ENCODE assay signal across 9 mouse cellular contexts in the genomic region with DNA sequence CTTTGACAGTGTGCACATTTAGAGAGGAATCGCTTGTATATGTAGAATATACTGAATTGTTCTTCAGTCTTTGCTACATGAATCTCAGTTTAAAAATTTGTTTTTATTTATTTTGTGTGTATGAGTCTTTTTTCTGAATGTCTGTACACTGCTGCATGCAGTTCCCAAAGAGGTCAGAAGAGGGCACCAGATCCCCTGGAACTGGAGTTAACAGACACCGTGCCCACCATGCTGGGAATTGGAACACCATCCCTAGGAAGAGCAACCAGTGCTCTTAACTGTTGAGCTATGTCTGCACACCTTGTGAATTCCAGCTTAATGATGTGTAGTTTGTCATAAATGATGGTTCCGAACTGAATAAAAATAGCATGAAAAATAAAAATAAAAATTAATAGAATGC. TPM values are rescaled to one million over a fixed set of nuclear protein-coding genes. Genes with fewer than 3 reads are reported as not detected.
A peak's percentile ranks its signal among the peaks of the same experiment; 100 is the strongest.
DNase-seq lines count a peak whose midpoint lies in the region; ATAC-seq and TF ChIP-seq lines count a peak whose summit lies in the region.
"Had no signal": no experiment of that assay in that cellular context is flagged by ENCODE, and none has a peak within 500 bp of the region (broad histone marks: within the 10 kb centered on the region; RNA-seq: fewer than 3 reads in every experiment).

No protein-coding gene starts in this region.

- peak; percentile 75; the same call in 1 of the 2 replicates for TF ChIP-seq CTCF in brain, embryonic 14.5 days (IDR thresholded peaks at IDR 0.05; ENCODE audit: borderline replicate concordance, extremely low read depth, insufficient read depth, insufficient read length)
- peak; percentile 71 for TF ChIP-seq CTCF in midbrain, postnatal 0 days (IDR thresholded peaks at IDR 0.05)

- 0 out of 2 replicates have a peak, but pooled peaks have one; percentile 42 for ATAC-seq in forebrain, embryonic 11.5 days (replicated peaks; ENCODE audit: low FRiP score)
- no peak for ATAC-seq in forebrain, embryonic 15.5 days (replicated peaks)
- no peak for ATAC-seq in midbrain, embryonic 13.5 days
- no peak for ATAC-seq in midbrain, postnatal 0 days (ENCODE audit: low FRiP score)

- WGBS in forebrain, embryonic 11.5 days, result 57% methylated on average over 3 of the region's 3 CpGs
- 63% methylated on average over 3 of the region's 3 CpGs for WGBS in forebrain, embryonic 15.5 days
- WGBS in midbrain, embryonic 10.5 days, result 65% methylated on average over 3 of the region's 3 CpGs
- WGBS in midbrain, embryonic 13.5 days, result 65% methylated on average over 3 of the region's 3 CpGs
- WGBS in midbrain, postnatal 0 days, result 65% methylated on average over 3 of the region's 3 CpGs

- DNase-seq in forebrain, embryonic 11.5 days (ENCODE audit: low spot score), result peak; percentile 81
- peak; percentile 50 for DNase-seq in midbrain, embryonic 10.5 days (ENCODE audit: low spot score)
- DNase-seq in brain, embryonic 14.5 days (ENCODE audit: low read depth), result peak; percentile 49
- DNase-seq in gastrocnemius, postnatal 14 days, result peak; percentile 28
- DNase-seq in midbrain, postnatal 0 days (ENCODE audit: low spot score), result peak; percentile 46
- no peak for DNase-seq in urinary bladder, adult 2 months (ENCODE audit: low spot score)

- H3K4me1 ChIP-seq in forebrain, embryonic 11.5 days (replicated peaks; ENCODE audit: control insufficient read depth, insufficient read depth, low read length), result no peaks in the 10 kb centered on the region
- H3K4me1 ChIP-seq in forebrain, embryonic 15.5 days, result 0 out of 2 replicates have a peak, but pooled peaks cover 3% of the 10 kb centered on the region
- H3K4me1 ChIP-seq in midbrain, embryonic 10.5 days, result no peaks in the 10 kb centered on the region
- no peaks in the 10 kb centered on the region for H3K4me1 ChIP-seq in midbrain, embryonic 13.5 days (replicated peaks)
- H3K4me1 ChIP-seq in midbrain, postnatal 0 days (ENCODE audit: insufficient read depth, low read length), result no peaks in the 10 kb centered on the region

- no peak for TF ChIP-seq POLR2A in brain, embryonic 14.5 days (IDR thresholded peaks at IDR 0.05; ENCODE audit: borderline replicate concordance, extremely low read depth, insufficient read depth, insufficient read length, poor library complexity, severe bottlenecking)

- H3K27me3 ChIP-seq in forebrain, embryonic 11.5 days (ENCODE audit: control insufficient read depth, insufficient read depth, low read length), result no peaks in the 10 kb centered on the region
- no peaks in the 10 kb centered on the region for H3K27me3 ChIP-seq in forebrain, embryonic 15.5 days
- H3K27me3 ChIP-seq in midbrain, embryonic 10.5 days (ENCODE audit: low read depth, poor library complexity, severe bottlenecking), result no peaks in the 10 kb centered on the region
- no peaks in the 10 kb centered on the region for H3K27me3 ChIP-seq in midbrain, embryonic 13.5 days
- no peaks in the 10 kb centered on the region for H3K27me3 ChIP-seq in midbrain, postnatal 0 days (ENCODE audit: insufficient read depth, low read length)

- no peaks in the 10 kb centered on the region for H3K36me3 ChIP-seq in forebrain, embryonic 11.5 days (ENCODE audit: control insufficient read depth, insufficient read depth, low read length)
- H3K36me3 ChIP-seq in forebrain, embryonic 15.5 days, result no peaks in the 10 kb centered on the region
- H3K36me3 ChIP-seq in midbrain, embryonic 10.5 days, result 0 out of 2 replicates have a peak, but pooled peaks cover 3% of the 10 kb centered on the region
- no peaks in the 10 kb centered on the region for H3K36me3 ChIP-seq in midbrain, embryonic 13.5 days
- H3K36me3 ChIP-seq in midbrain, postnatal 0 days (ENCODE audit: insufficient read depth, low read length), result no peaks in the 10 kb centered on the region; the same call in 1 of the 2 replicates

- no peaks in the 10 kb centered on the region for H3K9me3 ChIP-seq in forebrain, embryonic 11.5 days (ENCODE audit: control insufficient read depth, low read length)
- no peaks in the 10 kb centered on the region for H3K9me3 ChIP-seq in forebrain, embryonic 15.5 days
- no peaks in the 10 kb centered on the region for H3K9me3 ChIP-seq in midbrain, embryonic 10.5 days (replicated peaks)
- H3K9me3 ChIP-seq in midbrain, embryonic 13.5 days, result no peaks in the 10 kb centered on the region
- no peaks in the 10 kb centered on the region for H3K9me3 ChIP-seq in midbrain, postnatal 0 days (ENCODE audit: low read length)

- no peak overlapping the region for H3K9ac ChIP-seq in forebrain, embryonic 11.5 days (ENCODE audit: low read length)
- no peak overlapping the region for H3K9ac ChIP-seq in forebrain, embryonic 15.5 days (replicated peaks)
- H3K9ac ChIP-seq in midbrain, embryonic 13.5 days (replicated peaks), result no peak overlapping the region
- no peak overlapping the region for H3K9ac ChIP-seq in midbrain, postnatal 0 days (replicated peaks; ENCODE audit: low read length, poor library complexity, severe bottlenecking)

- no peak overlapping the region for H3K4me2 ChIP-seq in forebrain, embryonic 11.5 days (ENCODE audit: low read depth, low read length, severe bottlenecking)
- H3K4me2 ChIP-seq in forebrain, embryonic 15.5 days (replicated peaks), result no peak overlapping the region
- no peak overlapping the region for H3K4me2 ChIP-seq in midbrain, embryonic 13.5 days (replicated peaks)
- no peak overlapping the region for H3K4me2 ChIP-seq in midbrain, postnatal 0 days (ENCODE audit: low read depth, low read length, poor library complexity, severe bottlenecking)

- H3K27ac ChIP-seq in forebrain, embryonic 11.5 days (ENCODE audit: low read depth, low read length), result no peak overlapping the region
- no peak overlapping the region for H3K27ac ChIP-seq in forebrain, embryonic 15.5 days (replicated peaks)
- no peak overlapping the region for H3K27ac ChIP-seq in midbrain, embryonic 10.5 days (replicated peaks)
- H3K27ac ChIP-seq in midbrain, embryonic 13.5 days, result no peak overlapping the region
- H3K27ac ChIP-seq in midbrain, postnatal 0 days (ENCODE audit: low read depth, low read length), result no peak overlapping the region

- no peak overlapping the region for H3K4me3 ChIP-seq in forebrain, embryonic 11.5 days (ENCODE audit: low read depth, low read length)
- H3K4me3 ChIP-seq in forebrain, embryonic 15.5 days, result no peak overlapping the region
- H3K4me3 ChIP-seq in midbrain, embryonic 10.5 days, result no peak overlapping the region
- no peak overlapping the region for H3K4me3 ChIP-seq in midbrain, embryonic 13.5 days (replicated peaks)
- no peak overlapping the region for H3K4me3 ChIP-seq in midbrain, postnatal 0 days (ENCODE audit: low read depth, low read length)

- intact Hi-C loops in gastrocnemius, postnatal 14 days (cut with DNase I; ENCODE audit: low total_unique reads), result no loop called here

RNA-seq across cellular contexts. Expression of a gene that starts 24.2 kb away (rescaled TPM):
- 1.3 and 1.5 TPM in 2 replicates for polyA plus RNA-seq in forebrain, embryonic 11.5 days (2014; fragmentation: Nextera tagmentation; extraction: Ambion mirVana)
- polyA plus RNA-seq in forebrain, embryonic 15.5 days (2015; fragmentation: Nextera tagmentation; extraction: Ambion mirVana), result 0.66 and 0.75 TPM in 2 replicates
- polyA plus RNA-seq in midbrain, embryonic 10.5 days (2016; fragmentation: Nextera tagmentation; extraction: Ambion mirVana), result 0.60 and 0.69 TPM in 2 replicates
- polyA plus RNA-seq in midbrain, embryonic 13.5 days (2015; fragmentation: Nextera tagmentation; extraction: Ambion mirVana), result 0.70 and 1.0 TPM in 2 replicates
- polyA plus RNA-seq in brain, embryonic 14.5 days (2012; rRNA removed), result 0.58 and 0.66 TPM in 2 replicates
- total RNA-seq in gastrocnemius, postnatal 14 days (2021), result under 1 TPM; 0.27 to 0.53 TPM
- 0.49 and 0.90 TPM in 2 replicates for total RNA-seq in midbrain, postnatal 0 days (2014; rRNA removed)
- polyA plus RNA-seq in midbrain, postnatal 0 days (2015; fragmentation: Nextera tagmentation; extraction: Ambion mirVana), result 0.59 and 0.83 TPM in 2 replicates
- 1.2 and 1.3 TPM in 2 replicates for polyA plus RNA-seq in urinary bladder, adult 2 months (2012; rRNA removed)
- total RNA-seq: hematopoietic stem cell, adult 5-6 weeks had no signal

RNA-seq across cellular contexts. Expression of a gene that starts 34.4 kb away (rescaled TPM):
- polyA plus RNA-seq in forebrain, embryonic 11.5 days (2014; fragmentation: Nextera tagmentation; extraction: Ambion mirVana), result 104 and 108 TPM in 2 replicates
- polyA plus RNA-seq in forebrain, embryonic 15.5 days (2015; fragmentation: Nextera tagmentation; extraction: Ambion mirVana), result 82.5 and 88.5 TPM in 2 replicates
- 109 TPM in 2 replicates for polyA plus RNA-seq in midbrain, embryonic 10.5 days (2016; fragmentation: Nextera tagmentation; extraction: Ambion mirVana)
- 74.7 and 89.0 TPM in 2 replicates for polyA plus RNA-seq in midbrain, embryonic 13.5 days (2015; fragmentation: Nextera tagmentation; extraction: Ambion mirVana)
- 29.8 and 30.9 TPM in 2 replicates for polyA plus RNA-seq in brain, embryonic 14.5 days (2012; rRNA removed)
- 10 to 100 TPM; 50.4 to 56.3 TPM for total RNA-seq in gastrocnemius, postnatal 14 days (2021)
- 8.9 and 9.4 TPM in 2 replicates for total RNA-seq in midbrain, postnatal 0 days (2014; rRNA removed)
- polyA plus RNA-seq in midbrain, postnatal 0 days (2015; fragmentation: Nextera tagmentation; extraction: Ambion mirVana), result 61.0 and 72.6 TPM in 2 replicates
- 51.2 and 58.6 TPM in 2 replicates for polyA plus RNA-seq in urinary bladder, adult 2 months (2012; rRNA removed)

RNA-seq across cellular contexts. Expression of a gene that starts 53.9 kb away (rescaled TPM):
- polyA plus RNA-seq in forebrain, embryonic 11.5 days (2014; fragmentation: Nextera tagmentation; extraction: Ambion mirVana), result 0.08 and 0.09 TPM in 2 replicates
- not detected in 2 replicates for polyA plus RNA-seq in forebrain, embryonic 15.5 days (2015; fragmentation: Nextera tagmentation; extraction: Ambion mirVana)
- polyA plus RNA-seq in midbrain, embryonic 10.5 days (2016; fragmentation: Nextera tagmentation; extraction: Ambion mirVana), result 0.11 TPM in 2 replicates
- 0.15 TPM in 1 of 2 replicates, not detected in the other for polyA plus RNA-seq in midbrain, embryonic 13.5 days (2015; fragmentation: Nextera tagmentation; extraction: Ambion mirVana)
- polyA plus RNA-seq in brain, embryonic 14.5 days (2012; rRNA removed), result not detected in 2 replicates
- not detected for total RNA-seq in gastrocnemius, postnatal 14 days (2021)
- total RNA-seq in midbrain, postnatal 0 days (2014; rRNA removed), result not detected in 2 replicates
- polyA plus RNA-seq in midbrain, postnatal 0 days (2015; fragmentation: Nextera tagmentation; extraction: Ambion mirVana), result not detected in 2 replicates
- not detected in 2 replicates for polyA plus RNA-seq in urinary bladder, adult 2 months (2012; rRNA removed)
- total RNA-seq: hematopoietic stem cell, adult 5-6 weeks had no signal
